Mouse (Mus musculus) lung, embryonic 15.5 days (tissue): ENCODE data around the gene Pilrb1. TPM values are rescaled to one million over a fixed set of nuclear protein-coding genes. Genes with fewer than 3 reads are reported as not detected.
"Not testable (repeated sequence)": the region's sequence is repeated elsewhere in the genome, so short reads cannot be mapped to it uniquely, and the experiment has no call there.

Experiments used
- ATAC-seq: fragments of 200-750 bp; cut with Nextera tagmentation; 2 replicates; pipeline ENCODE4 v1.8.0; 2017; ENCODE audit warnings: moderate number of reproducible peaks, borderline replicate concordance; ENCODE audit not compliant: low FRiP score, low TSS enrichment; ENCODE audit errors: extremely low read depth
- H3K27ac ChIP-seq: fragments of 300-500 bp; sonication (generic); 2 replicates; pipeline ENCODE4 v1.5.1; 2015; ENCODE audit warnings: moderate library complexity, mild to moderate bottlenecking, inconsistent platforms
- H3K27me3 ChIP-seq: fragments of 300-500 bp; sonication (generic); 2 replicates; pipeline ENCODE4 v1.6.1; 2015; ENCODE audit warnings: inconsistent platforms
- H3K36me3 ChIP-seq: fragments of 300-500 bp; sonication (generic); 2 replicates; pipeline ENCODE4 v1.6.1; 2015; ENCODE audit warnings: inconsistent platforms
- H3K4me1 ChIP-seq: fragments of 300-500 bp; sonication (generic); 2 replicates; pipeline ENCODE4 v1.6.1; 2015; ENCODE audit warnings: inconsistent platforms
- H3K4me2 ChIP-seq: fragments of 300-500 bp; sonication (generic); 2 replicates; pipeline ENCODE4 v1.6.1; 2015; ENCODE audit warnings: inconsistent platforms, mild to moderate bottlenecking, moderate library complexity
- H3K4me3 ChIP-seq: fragments of 300-500 bp; sonication (generic); 2 replicates; pipeline ENCODE4 v1.5.1; 2015; ENCODE audit warnings: mild to moderate bottlenecking, inconsistent platforms
- H3K9ac ChIP-seq: fragments of 300-500 bp; sonication (generic); 2 replicates; pipeline ENCODE4 v1.6.1; 2015; ENCODE audit warnings: inconsistent platforms
- H3K9me3 ChIP-seq: fragments of 300-500 bp; sonication (generic); 2 replicates; pipeline ENCODE4 v1.6.1; 2016; ENCODE audit warnings: inconsistent platforms
- WGBS: fragments of 180-500 bp; shearing (Covaris S2); methylation state at CpG from one replicate; pipeline ENCODE4 v1.1.7; 2015; 5-methylcytosine and 5-hydroxymethylcytosine counted together
- polyA plus RNA-seq: library from polyadenylated mRNA; unstranded; fragments of >200 nt; fragmentation: Nextera tagmentation; extraction: Ambion mirVana; gene quantifications from 2 replicates; pipeline ENCODE4 v1.2.1, GENCODE M21; 2015

Gene Pilrb1
- polyA plus RNA-seq, 1 experiment from 2014 or later, result 0.76 TPM

GRCm38 (mm10) chr5:137864008-137864407 is 6.1 kb upstream of the Pilrb1 start:
- H3K36me3 ChIP-seq, ATAC-seq, H3K9me3 ChIP-seq, H3K4me1 ChIP-seq, H3K27me3 ChIP-seq, H3K4me2 ChIP-seq, H3K27ac ChIP-seq, H3K9ac ChIP-seq, H3K4me3 ChIP-seq: not testable (repeated sequence)
- WGBS, result 86% methylated on average over 1 of the region's 1 CpGs

GRCm38 (mm10) chr5:137856870-137857269 is 1.0 kb downstream of the Pilrb1 start:
- H3K36me3 ChIP-seq, H3K27me3 ChIP-seq, H3K4me1 ChIP-seq, ATAC-seq, H3K27ac ChIP-seq, H3K4me3 ChIP-seq, H3K4me2 ChIP-seq, H3K9ac ChIP-seq, H3K9me3 ChIP-seq: not testable (repeated sequence)
- 57% methylated on average over 5 of the region's 5 CpGs for WGBS

GRCm38 (mm10) chr5:137854907-137855306 is 3.0 kb downstream of the Pilrb1 start:
- H3K27ac ChIP-seq, H3K36me3 ChIP-seq, H3K9ac ChIP-seq, H3K4me2 ChIP-seq, H3K4me3 ChIP-seq, H3K27me3 ChIP-seq, H3K9me3 ChIP-seq, H3K4me1 ChIP-seq: not testable (repeated sequence)
- 33% methylated on average over 3 of the region's 3 CpGs for WGBS
- peak; percentile 92 for ATAC-seq

GRCm38 (mm10) chr5:137850313-137850712 is 7.6 kb downstream of the Pilrb1 start:
- not testable (repeated sequence) for H3K27me3 ChIP-seq, ATAC-seq, H3K27ac ChIP-seq, H3K9ac ChIP-seq, H3K9me3 ChIP-seq, H3K4me3 ChIP-seq, H3K36me3 ChIP-seq, H3K4me2 ChIP-seq, H3K4me1 ChIP-seq
- WGBS, result 85% methylated on average over 1 of the region's 1 CpGs

- H3K4me2 ChIP-seq, ATAC-seq, H3K36me3 ChIP-seq, H3K27me3 ChIP-seq, H3K27ac ChIP-seq, H3K9me3 ChIP-seq, H3K9ac ChIP-seq, H3K4me3 ChIP-seq, H3K4me1 ChIP-seq: not testable (repeated sequence)
Measured at GRCm38 (mm10) chr5:137837110-137837509, 20.8 kb downstream of the Pilrb1 start.

GRCm38 (mm10) chr5:137836611-137837010 is 21.3 kb downstream of the Pilrb1 start:
- no peak overlapping the region for H3K27ac ChIP-seq
- no peak overlapping the region for H3K9ac ChIP-seq
- H3K4me1 ChIP-seq, result no peaks in the 10 kb centered on the region
- no peaks in the 10 kb centered on the region for H3K36me3 ChIP-seq
- no peaks in the 10 kb centered on the region for H3K27me3 ChIP-seq
- H3K4me2 ChIP-seq, result no peak overlapping the region
- ATAC-seq, result no peak
- H3K9me3 ChIP-seq, result no peaks in the 10 kb centered on the region
- no peak overlapping the region for H3K4me3 ChIP-seq

GRCm38 (mm10) chr5:137835966-137836520 is 21.9 kb downstream of the Pilrb1 start, which contains the start of gene Pilra:
Pilra (minus strand) TSS chr5:137836281.
- H3K27ac ChIP-seq, H3K4me2 ChIP-seq, H3K4me1 ChIP-seq, H3K36me3 ChIP-seq, H3K4me3 ChIP-seq, ATAC-seq, H3K9ac ChIP-seq, H3K27me3 ChIP-seq, H3K9me3 ChIP-seq: not testable (repeated sequence)
- 60% methylated on average over 2 of the region's 2 CpGs for WGBS

GRCm38 (mm10) chr5:137833500-137833899 is 24.4 kb downstream of the Pilrb1 start:
- ATAC-seq, result no peak
- Histone ChIP-seq H3K27me3 (no peaks in the 10 kb centered on the region), H3K4me3 (no peak overlapping the region), H3K9me3 (no peaks in the 10 kb centered on the region), H3K4me2 (no peak overlapping the region), H3K4me1 (no peaks in the 10 kb centered on the region), H3K36me3 (no peaks in the 10 kb centered on the region), H3K27ac (no peak overlapping the region), H3K9ac (no peak overlapping the region)
- WGBS, result 38% methylated on average over 4 of the region's 4 CpGs

- no peaks in the 10 kb centered on the region for H3K27me3 ChIP-seq
- no peak overlapping the region for H3K4me3 ChIP-seq
- H3K9ac ChIP-seq, result no peak overlapping the region
- H3K27ac ChIP-seq, result no peak overlapping the region
- 73% methylated on average over 6 of the region's 6 CpGs for WGBS
- H3K9me3 ChIP-seq, result no peaks in the 10 kb centered on the region
- H3K4me2 ChIP-seq, result no peak overlapping the region
- no peaks in the 10 kb centered on the region for H3K4me1 ChIP-seq
- H3K36me3 ChIP-seq, result no peaks in the 10 kb centered on the region
- no peak for ATAC-seq
Measured at GRCm38 (mm10) chr5:137831506-137831905, 26.4 kb downstream of the Pilrb1 start.

GRCm38 (mm10) chr5:137831106-137831505 is 26.8 kb downstream of the Pilrb1 start:
- no peak overlapping the region for H3K9ac ChIP-seq
- no peak overlapping the region for H3K4me3 ChIP-seq
- no peaks in the 10 kb centered on the region for H3K4me1 ChIP-seq
- H3K9me3 ChIP-seq, result no peaks in the 10 kb centered on the region
- H3K27ac ChIP-seq, result no peak overlapping the region
- ATAC-seq, result no peak
- no peaks in the 10 kb centered on the region for H3K27me3 ChIP-seq
- no peak overlapping the region for H3K4me2 ChIP-seq
- no peaks in the 10 kb centered on the region for H3K36me3 ChIP-seq
- WGBS, result 77% methylated on average over 4 of the region's 4 CpGs

- H3K4me3 ChIP-seq, result no peak overlapping the region
- no peaks in the 10 kb centered on the region for H3K9me3 ChIP-seq
- H3K4me2 ChIP-seq, result no peak overlapping the region
- no peaks in the 10 kb centered on the region for H3K36me3 ChIP-seq
- H3K4me1 ChIP-seq, result no peaks in the 10 kb centered on the region
- ATAC-seq, result no peak
- WGBS, result 65% methylated on average over 7 of the region's 7 CpGs
- no peak overlapping the region for H3K9ac ChIP-seq
- H3K27ac ChIP-seq, result 0 out of 2 replicates have a peak overlapping the region, but pooled peaks have one; percentile 29
- no peaks in the 10 kb centered on the region for H3K27me3 ChIP-seq
Measured at GRCm38 (mm10) chr5:137830238-137830637, 27.7 kb downstream of the Pilrb1 start.

- no peak overlapping the region for H3K4me3 ChIP-seq
- ATAC-seq, result no peak
- H3K9ac ChIP-seq, result no peak overlapping the region
- 77% methylated on average over 6 of the region's 6 CpGs for WGBS
- no peak overlapping the region for H3K27ac ChIP-seq
- H3K4me1 ChIP-seq, result no peaks in the 10 kb centered on the region
- H3K4me2 ChIP-seq, result no peak overlapping the region
- no peaks in the 10 kb centered on the region for H3K27me3 ChIP-seq
- no peaks in the 10 kb centered on the region for H3K9me3 ChIP-seq
- no peaks in the 10 kb centered on the region for H3K36me3 ChIP-seq
Measured at GRCm38 (mm10) chr5:137828694-137829093, 29.2 kb downstream of the Pilrb1 start.

- H3K36me3 ChIP-seq, result no peaks in the 10 kb centered on the region
- H3K27me3 ChIP-seq, result no peaks in the 10 kb centered on the region
- no peak overlapping the region for H3K27ac ChIP-seq
- no peak overlapping the region for H3K4me3 ChIP-seq
- no peak for ATAC-seq
- H3K4me2 ChIP-seq, result no peak overlapping the region
- WGBS, result 46% methylated on average over 7 of the region's 7 CpGs
- no peak overlapping the region for H3K9ac ChIP-seq
- no peaks in the 10 kb centered on the region for H3K9me3 ChIP-seq
- H3K4me1 ChIP-seq, result no peaks in the 10 kb centered on the region
Measured at GRCm38 (mm10) chr5:137826421-137826820, 31.5 kb downstream of the Pilrb1 start.
